Mouse (Mus musculus): ENCODE measurements around the gene Kdm3a.

The Kdm3a gene

GRCm38 (mm10) chr6:71632829-71633662, at the start of gene Kdm3a:
Gene Kdm3a (minus strand): TSS chr6:71632990.
- peak; percentile 99 for DNase-seq

- no peak for DNase-seq
These were observed 46.1 kb upstream of the Kdm3a start for GRCm38 (mm10) chr6:71678891-71679290.

GRCm38 (mm10) chr6:71673166-71673565, 40.4 kb upstream of the Kdm3a start:
- peak in 1 of 2 experiments; percentile 20 for DNase-seq

GRCm38 (mm10) chr6:71664511-71664910, 31.7 kb upstream of the Kdm3a start:
- DNase-seq: no peak

- peak; percentile 28 to 37 for DNase-seq
These were observed 25.5 kb upstream of the Kdm3a start for GRCm38 (mm10) chr6:71658290-71658689.

GRCm38 (mm10) chr6:71655835-71656234, 23.0 kb upstream of the Kdm3a start:
- DNase-seq: no peak

GRCm38 (mm10) chr6:71651868-71652267, 19.1 kb upstream of the Kdm3a start:
- DNase-seq: no peak

- no peak for DNase-seq
These were observed 333 bp downstream of the Kdm3a start for GRCm38 (mm10) chr6:71632486-71632828.

GRCm38 (mm10) chr6:71631706-71632461, 906 bp downstream of the Kdm3a start:
- DNase-seq: peak; percentile 64 to 68

GRCm38 (mm10) chr6:71631196-71631595, 1.6 kb downstream of the Kdm3a start:
- DNase-seq: no peak

GRCm38 (mm10) chr6:71627325-71627724, 5.5 kb downstream of the Kdm3a start:
- no peak for DNase-seq

GRCm38 (mm10) chr6:71625984-71626383, 6.8 kb downstream of the Kdm3a start:
- DNase-seq: no peak

GRCm38 (mm10) chr6:71624723-71625122, 8.1 kb downstream of the Kdm3a start:
- no peak for DNase-seq

- no peak for DNase-seq
These were observed 10.8 kb downstream of the Kdm3a start for GRCm38 (mm10) chr6:71621981-71622380.

GRCm38 (mm10) chr6:71621551-71621950, 11.2 kb downstream of the Kdm3a start:
- no peak for DNase-seq

- no peak for DNase-seq
These were observed 15.8 kb downstream of the Kdm3a start for GRCm38 (mm10) chr6:71616959-71617358.

GRCm38 (mm10) chr6:71613225-71613624, 19.6 kb downstream of the Kdm3a start:
- DNase-seq: no peak

GRCm38 (mm10) chr6:71609968-71610367, 22.8 kb downstream of the Kdm3a start:
- no peak for DNase-seq

GRCm38 (mm10) chr6:71608994-71609393, 23.8 kb downstream of the Kdm3a start:
- DNase-seq: no peak

- no peak for DNase-seq
These were observed 25.0 kb downstream of the Kdm3a start for GRCm38 (mm10) chr6:71607756-71608155.

- no peak for DNase-seq
These were observed 42.6 kb downstream of the Kdm3a start for GRCm38 (mm10) chr6:71590154-71590553.

GRCm38 (mm10) chr6:71589401-71589800, 43.4 kb downstream of the Kdm3a start:
- DNase-seq: no peak

GRCm38 (mm10) chr6:71583198-71583597, 49.6 kb downstream of the Kdm3a start:
- no peak for DNase-seq

- no peak for DNase-seq
These were observed 53.3 kb downstream of the Kdm3a start for GRCm38 (mm10) chr6:71579478-71579877.
